Mouse (Mus musculus) midbrain, embryonic 16.5 days (tissue): Measurements from ENCODE around the gene Sgk1. TPM values are rescaled to one million over a fixed set of nuclear protein-coding genes. Genes with fewer than 3 reads are reported as not detected.

Experiments
- polyA plus RNA-seq: library from polyadenylated mRNA; unstranded; fragments of >200 nt; fragmentation: Nextera tagmentation; extraction: Ambion mirVana; gene quantifications from 2 replicates; pipeline ENCODE4 v1.2.1, GENCODE M21; 2015

The Sgk1 gene
- polyA plus RNA-seq, 1 experiment from 2014 or later: 47.9 TPM

Other genes with a start within 250 kb of the Sgk1 start
- not detected in 2 replicates for gene 4930444G20Rik, start 185.9 kb downstream of the Sgk1 start, polyA plus RNA-seq